Mouse (Mus musculus): ENCODE measurements around the gene Fscn1.

- TF ChIP-seq CTCF (IDR thresholded peaks at IDR 0.05; ENCODE audit: low read depth) (no peak), EP300 (optimal IDR thresholded peaks at IDR 0.05) (no peak)
Observed at GRCm38 (mm10) chr5:142961881-142962443, 1.8 kb downstream of the Fscn1 start.

Data from stomach, postnatal 0 days (tissue).